Mouse (Mus musculus): ENCODE measurements at regions not wholly inside any gene's neighbourhood (a gene's known extent, or its start where the extent isn't known, plus 50 kb on each side); places are given as distances from the start of the nearest gene placed in this dataset.

GRCm38 (mm10) chr2:12716124-12717012, 207.5 kb upstream of the Pter start:
- H3K4me1 ChIP-seq (ENCODE audit: control insufficient read depth, insufficient read depth, low read length): no peaks in the 10 kb centered on the region
- H3K9ac ChIP-seq (ENCODE audit: low read depth, low read length): no peak overlapping the region
- no peaks in the 10 kb centered on the region for H3K36me3 ChIP-seq (ENCODE audit: control insufficient read depth, insufficient read depth, low read length)
- no peak overlapping the region for H3K4me3 ChIP-seq (ENCODE audit: insufficient read depth, low read depth, low read length)
- no peak for DNase-seq (ENCODE audit: extremely low read depth, low read depth, low spot score)
- no peak overlapping the region for H3K27ac ChIP-seq (replicated peaks; ENCODE audit: insufficient read depth, low read depth, low read length)
- no peaks in the 10 kb centered on the region for H3K79me2 ChIP-seq (ENCODE audit: control insufficient read depth, insufficient read depth, low read length)
- no peaks in the 10 kb centered on the region for H3K27me3 ChIP-seq (ENCODE audit: control insufficient read depth, insufficient read depth, low read length)
- no peak for TF ChIP-seq POLR2A (IDR thresholded peaks at IDR 0.05; ENCODE audit: extremely low read depth, insufficient read depth, low read length)
- WGBS: 78% methylated on average over 3 of the region's 3 CpGs

GRCm38 (mm10) chr2:12729251-12729650, 194.6 kb upstream of the Pter start:
- no peaks in the 10 kb centered on the region for H3K36me3 ChIP-seq (ENCODE audit: control insufficient read depth, insufficient read depth, low read length)
- no peaks in the 10 kb centered on the region for H3K79me2 ChIP-seq (ENCODE audit: control insufficient read depth, insufficient read depth, low read length)
- H3K4me3 ChIP-seq (ENCODE audit: insufficient read depth, low read depth, low read length): no peak overlapping the region
- no peak for DNase-seq (ENCODE audit: extremely low read depth, low read depth, low spot score)
- WGBS: 66% methylated on average over 4 of the region's 4 CpGs
- no peak overlapping the region for H3K27ac ChIP-seq (replicated peaks; ENCODE audit: insufficient read depth, low read depth, low read length)
- no peak overlapping the region for H3K9ac ChIP-seq (ENCODE audit: low read depth, low read length)
- no peaks in the 10 kb centered on the region for H3K4me1 ChIP-seq (ENCODE audit: control insufficient read depth, insufficient read depth, low read length)
- TF ChIP-seq POLR2A (IDR thresholded peaks at IDR 0.05; ENCODE audit: extremely low read depth, insufficient read depth, low read length) (no peak), CTCF (IDR thresholded peaks at IDR 0.05; ENCODE audit: low read depth, low read length) (no peak)
- no peaks in the 10 kb centered on the region for H3K27me3 ChIP-seq (ENCODE audit: control insufficient read depth, insufficient read depth, low read length)

- whole genome bisulfite sequencing: 66% methylated on average over 2 of the region's 2 CpGs
- Histone ChIP-seq H3K27ac (replicated peaks; ENCODE audit: insufficient read depth, low read depth, low read length) (no peak overlapping the region), H3K36me3 (ENCODE audit: control insufficient read depth, insufficient read depth, low read length) (no peaks in the 10 kb centered on the region), H3K27me3 (ENCODE audit: control insufficient read depth, insufficient read depth, low read length) (no peaks in the 10 kb centered on the region), H3K9ac (ENCODE audit: low read depth, low read length) (no peak overlapping the region), H3K79me2 (ENCODE audit: control insufficient read depth, insufficient read depth, low read length) (no peaks in the 10 kb centered on the region), H3K4me1 (ENCODE audit: control insufficient read depth, insufficient read depth, low read length) (no peaks in the 10 kb centered on the region), H3K4me3 (ENCODE audit: insufficient read depth, low read depth, low read length) (no peak overlapping the region)
- TF ChIP-seq POLR2A (IDR thresholded peaks at IDR 0.05; ENCODE audit: extremely low read depth, insufficient read depth, low read length): no peak
- TF ChIP-seq CTCF (IDR thresholded peaks at IDR 0.05; ENCODE audit: low read depth, low read length): no peak
- DNase-seq (ENCODE audit: extremely low read depth, low read depth, low spot score): no peak
Observed at GRCm38 (mm10) chr2:12737140-12737539, 186.7 kb upstream of the Pter start.

GRCm38 (mm10) chr2:12746856-12747255, 177.0 kb upstream of the Pter start:
- H3K4me1 ChIP-seq (ENCODE audit: control insufficient read depth, insufficient read depth, low read length): no peaks in the 10 kb centered on the region
- no peak overlapping the region for H3K4me3 ChIP-seq (ENCODE audit: insufficient read depth, low read depth, low read length)
- no peak overlapping the region for H3K27ac ChIP-seq (replicated peaks; ENCODE audit: insufficient read depth, low read depth, low read length)
- DNase-seq (ENCODE audit: extremely low read depth, low read depth, low spot score): no peak
- TF ChIP-seq POLR2A (IDR thresholded peaks at IDR 0.05; ENCODE audit: extremely low read depth, insufficient read depth, low read length) (no peak), CTCF (IDR thresholded peaks at IDR 0.05; ENCODE audit: low read depth, low read length) (no peak)
- H3K79me2 ChIP-seq (ENCODE audit: control insufficient read depth, insufficient read depth, low read length): no peaks in the 10 kb centered on the region
- H3K36me3 ChIP-seq (ENCODE audit: control insufficient read depth, insufficient read depth, low read length): no peaks in the 10 kb centered on the region
- 62% methylated on average over 1 of the region's 1 CpGs for WGBS
- H3K9ac ChIP-seq (ENCODE audit: low read depth, low read length): no peak overlapping the region
- H3K27me3 ChIP-seq (ENCODE audit: control insufficient read depth, insufficient read depth, low read length): no peaks in the 10 kb centered on the region

GRCm38 (mm10) chr2:12758816-12759215, 165.0 kb upstream of the Pter start:
- Histone ChIP-seq H3K27me3 (ENCODE audit: control insufficient read depth, insufficient read depth, low read length) (no peaks in the 10 kb centered on the region), H3K36me3 (ENCODE audit: control insufficient read depth, insufficient read depth, low read length) (no peaks in the 10 kb centered on the region), H3K9ac (ENCODE audit: low read depth, low read length) (no peak overlapping the region), H3K27ac (replicated peaks; ENCODE audit: insufficient read depth, low read depth, low read length) (no peak overlapping the region), H3K79me2 (ENCODE audit: control insufficient read depth, insufficient read depth, low read length) (no peaks in the 10 kb centered on the region), H3K4me3 (ENCODE audit: insufficient read depth, low read depth, low read length) (no peak overlapping the region), H3K4me1 (ENCODE audit: control insufficient read depth, insufficient read depth, low read length) (no peaks in the 10 kb centered on the region)
- TF ChIP-seq POLR2A (IDR thresholded peaks at IDR 0.05; ENCODE audit: extremely low read depth, insufficient read depth, low read length) (no peak), CTCF (IDR thresholded peaks at IDR 0.05; ENCODE audit: low read depth, low read length) (no peak)
- WGBS: 57% methylated on average over 1 of the region's 1 CpGs
- DNase-seq (ENCODE audit: extremely low read depth, low read depth, low spot score): no peak

- H3K4me3 ChIP-seq (ENCODE audit: insufficient read depth, low read depth, low read length): no peak overlapping the region
- H3K9ac ChIP-seq (ENCODE audit: low read depth, low read length): no peak overlapping the region
- WGBS: 94% methylated on average over 3 of the region's 3 CpGs
- no peaks in the 10 kb centered on the region for H3K36me3 ChIP-seq (ENCODE audit: control insufficient read depth, insufficient read depth, low read length)
- no peak overlapping the region for H3K27ac ChIP-seq (replicated peaks; ENCODE audit: insufficient read depth, low read depth, low read length)
- no peaks in the 10 kb centered on the region for H3K4me1 ChIP-seq (ENCODE audit: control insufficient read depth, insufficient read depth, low read length)
- TF ChIP-seq POLR2A (IDR thresholded peaks at IDR 0.05; ENCODE audit: extremely low read depth, insufficient read depth, low read length) (no peak), CTCF (IDR thresholded peaks at IDR 0.05; ENCODE audit: low read depth, low read length) (no peak)
- no peaks in the 10 kb centered on the region for H3K79me2 ChIP-seq (ENCODE audit: control insufficient read depth, insufficient read depth, low read length)
- no peak for DNase-seq (ENCODE audit: extremely low read depth, low read depth, low spot score)
- H3K27me3 ChIP-seq (ENCODE audit: control insufficient read depth, insufficient read depth, low read length): no peaks in the 10 kb centered on the region
Observed at GRCm38 (mm10) chr2:12759931-12760330, 163.9 kb upstream of the Pter start.
